Mouse (Mus musculus): ENCODE results near the gene Pyy.

Pyy gene

GRCm38 (mm10) chr11:102089088-102089808, 18.4 kb downstream of the Pyy start:
- peak; percentile 62 for DNase-seq

- peak; percentile 68 for DNase-seq
Observed at GRCm38 (mm10) chr11:102087931-102088898, 19.4 kb downstream of the Pyy start, which contains the start of gene Mpp2. TSS of gene Mpp2 (minus strand) at chr11:102088515.

GRCm38 (mm10) chr11:102087081-102087751, 20.4 kb downstream of the Pyy start:
- peak; percentile 59 for DNase-seq

- no peak for DNase-seq
Observed at GRCm38 (mm10) chr11:102086331-102086730, 21.3 kb downstream of the Pyy start.

GRCm38 (mm10) chr11:102084159-102084558, 23.5 kb downstream of the Pyy start:
- no peak for DNase-seq

- DNase-seq, result no peak
Observed at GRCm38 (mm10) chr11:102083193-102083592, 24.4 kb downstream of the Pyy start.

- DNase-seq, result peak; percentile 71
Observed at GRCm38 (mm10) chr11:102082322-102082721, 25.3 kb downstream of the Pyy start.

GRCm38 (mm10) chr11:102073722-102074121, 33.9 kb downstream of the Pyy start:
- no peak for DNase-seq

- no peak for DNase-seq
Observed at GRCm38 (mm10) chr11:102072729-102073128, 34.9 kb downstream of the Pyy start.

- no peak for DNase-seq
Observed at GRCm38 (mm10) chr11:102070426-102070825, 37.2 kb downstream of the Pyy start.

- no peak for DNase-seq
Observed at GRCm38 (mm10) chr11:102069633-102070032, 38.0 kb downstream of the Pyy start.

- DNase-seq, result no peak
Observed at GRCm38 (mm10) chr11:102068969-102069368, 38.7 kb downstream of the Pyy start.

GRCm38 (mm10) chr11:102063076-102063475, 44.6 kb downstream of the Pyy start:
- DNase-seq, result no peak

GRCm38 (mm10) chr11:102061941-102062473, 45.6 kb downstream of the Pyy start:
- no peak for DNase-seq

GRCm38 (mm10) chr11:102061236-102061940, 46.2 kb downstream of the Pyy start:
- peak; percentile 80 for DNase-seq

All from lung, postnatal 14 days (tissue).